Mouse (Mus musculus): ENCODE results near the gene Ank2. TPM values are rescaled to one million over a fixed set of nuclear protein-coding genes. Genes with fewer than 3 reads are reported as not detected.

Ank2 gene
- polyA plus RNA-seq, 1 experiment from 2014 or later, result 5.1 TPM

GRCm38 (mm10) chr3:127139638-127140037, 359.5 kb downstream of the Ank2 start:
- no peak for DNase-seq
- 82% methylated on average over 2 of the region's 2 CpGs for WGBS (ENCODE audit: insufficient replicate concordance)
- Histone ChIP-seq H3K4me3 (ENCODE audit: low read depth, low read length) (no peak overlapping the region), H3K9me3 (ENCODE audit: low read length) (no peaks in the 10 kb centered on the region), H3K27me3 (ENCODE audit: insufficient read depth, low read length) (no peaks in the 10 kb centered on the region), H3K27ac (ENCODE audit: low read depth) (no peak overlapping the region), H3K4me1 (ENCODE audit: insufficient read depth) (no peaks in the 10 kb centered on the region), H3K36me3 (replicated peaks; ENCODE audit: insufficient read depth, low read length) (no peaks in the 10 kb centered on the region), H3K4me2 (ENCODE audit: low read depth, low read length) (no peak overlapping the region), H3K9ac (replicated peaks) (no peak overlapping the region)
- no peak for TF ChIP-seq EP300 (IDR thresholded peaks at IDR 0.05; ENCODE audit: low read depth)
- no peak for TF ChIP-seq CTCF (IDR thresholded peaks at IDR 0.05; ENCODE audit: low read depth)
- ATAC-seq, result no peak

- no peak for DNase-seq
- Histone ChIP-seq H3K36me3 (replicated peaks; ENCODE audit: insufficient read depth, low read length) (no peaks in the 10 kb centered on the region), H3K4me3 (ENCODE audit: low read depth, low read length) (no peak overlapping the region), H3K4me1 (ENCODE audit: insufficient read depth) (no peaks in the 10 kb centered on the region), H3K4me2 (ENCODE audit: low read depth, low read length) (no peak overlapping the region), H3K27me3 (ENCODE audit: insufficient read depth, low read length) (no peaks in the 10 kb centered on the region), H3K27ac (ENCODE audit: low read depth) (no peak overlapping the region), H3K9ac (replicated peaks) (no peak overlapping the region), H3K9me3 (ENCODE audit: low read length) (no peaks in the 10 kb centered on the region)
- no peak for TF ChIP-seq EP300 (IDR thresholded peaks at IDR 0.05; ENCODE audit: low read depth)
- no peak for TF ChIP-seq CTCF (IDR thresholded peaks at IDR 0.05; ENCODE audit: low read depth)
- WGBS (ENCODE audit: insufficient replicate concordance), result 68% methylated on average over 5 of the region's 5 CpGs
- no peak for ATAC-seq
Measured at GRCm38 (mm10) chr3:127137508-127137907, 361.6 kb downstream of the Ank2 start.

GRCm38 (mm10) chr3:127134062-127134461, 365.1 kb downstream of the Ank2 start:
- ATAC-seq (no peak), DNase-seq (no peak)
- H3K4me3 ChIP-seq (ENCODE audit: low read depth, low read length), result no peak overlapping the region
- no peaks in the 10 kb centered on the region for H3K27me3 ChIP-seq (ENCODE audit: insufficient read depth, low read length)
- H3K36me3 ChIP-seq (replicated peaks; ENCODE audit: insufficient read depth, low read length), result no peaks in the 10 kb centered on the region
- TF ChIP-seq EP300 (IDR thresholded peaks at IDR 0.05; ENCODE audit: low read depth) (no peak), CTCF (IDR thresholded peaks at IDR 0.05; ENCODE audit: low read depth) (no peak)
- no peak overlapping the region for H3K4me2 ChIP-seq (ENCODE audit: low read depth, low read length)
- no peaks in the 10 kb centered on the region for H3K9me3 ChIP-seq (ENCODE audit: low read length)
- WGBS (ENCODE audit: insufficient replicate concordance), result 59% methylated on average over 2 of the region's 2 CpGs
- H3K4me1 ChIP-seq (ENCODE audit: insufficient read depth), result 0 out of 2 replicates have a peak, but pooled peaks cover 2% of the 10 kb centered on the region
- H3K9ac ChIP-seq (replicated peaks), result no peak overlapping the region
- H3K27ac ChIP-seq (ENCODE audit: low read depth), result no peak overlapping the region

GRCm38 (mm10) chr3:127131048-127131447, 368.1 kb downstream of the Ank2 start:
- Histone ChIP-seq H3K4me1 (ENCODE audit: insufficient read depth) (0 out of 2 replicates have a peak, but pooled peaks cover 2% of the 10 kb centered on the region), H3K4me3 (ENCODE audit: low read depth, low read length) (no peak overlapping the region), H3K27ac (ENCODE audit: low read depth) (no peak overlapping the region), H3K9ac (replicated peaks) (no peak overlapping the region), H3K4me2 (ENCODE audit: low read depth, low read length) (no peak overlapping the region), H3K36me3 (replicated peaks; ENCODE audit: insufficient read depth, low read length) (no peaks in the 10 kb centered on the region), H3K9me3 (ENCODE audit: low read length) (no peaks in the 10 kb centered on the region), H3K27me3 (ENCODE audit: insufficient read depth, low read length) (no peaks in the 10 kb centered on the region)
- DNase-seq (no peak), ATAC-seq (no peak)
- no peak for TF ChIP-seq CTCF (IDR thresholded peaks at IDR 0.05; ENCODE audit: low read depth)
- no peak for TF ChIP-seq EP300 (IDR thresholded peaks at IDR 0.05; ENCODE audit: low read depth)
- WGBS (ENCODE audit: insufficient replicate concordance), result 67% methylated on average over 3 of the region's 3 CpGs

- Histone ChIP-seq H3K27ac (ENCODE audit: low read depth) (no peak overlapping the region), H3K27me3 (ENCODE audit: insufficient read depth, low read length) (no peaks in the 10 kb centered on the region), H3K4me3 (ENCODE audit: low read depth, low read length) (no peak overlapping the region), H3K4me2 (ENCODE audit: low read depth, low read length) (no peak overlapping the region), H3K9me3 (ENCODE audit: low read length) (no peaks in the 10 kb centered on the region), H3K36me3 (replicated peaks; ENCODE audit: insufficient read depth, low read length) (no peaks in the 10 kb centered on the region), H3K9ac (replicated peaks) (no peak overlapping the region), H3K4me1 (ENCODE audit: insufficient read depth) (0 out of 2 replicates have a peak, but pooled peaks cover 2% of the 10 kb centered on the region)
- TF ChIP-seq CTCF (IDR thresholded peaks at IDR 0.05; ENCODE audit: low read depth) (no peak), EP300 (IDR thresholded peaks at IDR 0.05; ENCODE audit: low read depth) (no peak)
- ATAC-seq, result no peak
- no peak for DNase-seq
- WGBS (ENCODE audit: insufficient replicate concordance), result 83% methylated on average over 12 of the region's 12 CpGs
Measured at GRCm38 (mm10) chr3:127130167-127130770, 368.9 kb downstream of the Ank2 start.

- 15% methylated on average over 1 of the region's 1 CpGs for WGBS (ENCODE audit: insufficient replicate concordance)
- ATAC-seq (no peak), DNase-seq (no peak)
- Histone ChIP-seq H3K27ac (ENCODE audit: low read depth) (no peak overlapping the region), H3K27me3 (ENCODE audit: insufficient read depth, low read length) (no peaks in the 10 kb centered on the region), H3K36me3 (replicated peaks; ENCODE audit: insufficient read depth, low read length) (no peaks in the 10 kb centered on the region), H3K4me3 (ENCODE audit: low read depth, low read length) (no peak overlapping the region), H3K4me2 (ENCODE audit: low read depth, low read length) (no peak overlapping the region), H3K9ac (replicated peaks) (no peak overlapping the region), H3K9me3 (ENCODE audit: low read length) (no peaks in the 10 kb centered on the region), H3K4me1 (ENCODE audit: insufficient read depth) (peaks cover 2% of the 10 kb centered on the region; the same call in 1 of the 2 replicates)
- TF ChIP-seq CTCF (IDR thresholded peaks at IDR 0.05; ENCODE audit: low read depth) (no peak), EP300 (IDR thresholded peaks at IDR 0.05; ENCODE audit: low read depth) (no peak)
Measured at GRCm38 (mm10) chr3:127129750-127130149, 369.4 kb downstream of the Ank2 start.

All from liver, postnatal 0 days (tissue).